Mouse (Mus musculus) left cerebral cortex, postnatal 14 days (tissue): Measurements from ENCODE around the gene Iqck. TPM values are rescaled to one million over a fixed set of nuclear protein-coding genes. Genes with fewer than 3 reads are reported as not detected.
A peak's percentile ranks its signal among the peaks of the same experiment; 100 is the strongest.

Source experiments
- DNase-seq, 2 experiments: peaks; one replicate each; pipeline ENCODE4 v3.0.0; 2021 to 2022; ENCODE audit warnings: low spot score in 2 of 2, mixed read lengths in 1 of 2
- intact Hi-C: fragments of 180-260 bp; cut with DNase I; formaldehyde crosslinking; loops from one replicate; pipeline ENCODE4 v1.15.1; 2025
- total RNA-seq, 2 experiments: library from RNA; stranded (reverse); gene quantifications; 2 replicates each; pipeline ENCODE4 v1.2.3; 2021

Iqck gene
- total RNA-seq, 2 experiments from 2014 or later: 3.0 to 3.3 TPM

DNA sequence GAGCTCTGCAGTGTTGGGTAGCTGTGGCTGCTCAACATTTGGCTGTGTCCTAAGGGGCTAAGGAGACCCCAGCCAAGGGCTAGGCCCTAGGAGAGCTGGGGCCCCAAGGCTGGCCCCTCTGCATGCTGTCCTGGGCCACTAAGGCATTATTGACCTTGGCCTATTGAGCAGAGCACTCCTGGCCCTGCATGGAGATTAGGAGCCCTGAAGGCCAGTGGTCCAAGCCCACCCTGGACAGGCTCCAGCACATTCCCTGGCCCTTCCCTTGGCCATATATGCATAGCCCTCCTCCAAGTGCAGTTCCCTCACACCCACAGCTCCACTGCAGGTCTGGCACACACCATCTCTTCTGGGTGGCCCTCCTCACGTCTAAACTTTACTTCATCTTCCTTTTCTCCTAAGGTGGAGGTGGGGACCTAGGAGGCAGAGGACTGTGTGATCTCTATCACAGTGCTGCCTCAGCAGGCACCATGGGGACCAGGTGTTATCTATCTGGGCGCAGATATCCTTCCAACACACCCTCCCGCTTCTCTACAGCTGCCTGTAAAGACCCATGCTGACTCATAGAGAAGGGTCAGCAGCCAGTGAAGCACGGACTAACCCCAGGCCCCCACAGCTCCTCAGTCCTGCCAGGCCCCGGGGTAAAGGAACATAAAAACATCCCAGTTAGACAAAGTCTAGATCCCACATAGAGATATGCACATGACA is 5.9 kb upstream of the Iqck start:
- intact Hi-C loops: loop anchor here (5.0 kb wide), 1 partner anchor 82 kb away; no protein-coding TSS in a partner anchor
- no peak for DNase-seq

- no peak for DNase-seq
- intact Hi-C loops: loop anchor here (5.0 kb wide), 1 partner anchor 83 kb away; no protein-coding TSS in a partner anchor
Observed at GRCm38 (mm10) chr7:118850676-118851290, 4.8 kb upstream of the Iqck start.

DNA sequence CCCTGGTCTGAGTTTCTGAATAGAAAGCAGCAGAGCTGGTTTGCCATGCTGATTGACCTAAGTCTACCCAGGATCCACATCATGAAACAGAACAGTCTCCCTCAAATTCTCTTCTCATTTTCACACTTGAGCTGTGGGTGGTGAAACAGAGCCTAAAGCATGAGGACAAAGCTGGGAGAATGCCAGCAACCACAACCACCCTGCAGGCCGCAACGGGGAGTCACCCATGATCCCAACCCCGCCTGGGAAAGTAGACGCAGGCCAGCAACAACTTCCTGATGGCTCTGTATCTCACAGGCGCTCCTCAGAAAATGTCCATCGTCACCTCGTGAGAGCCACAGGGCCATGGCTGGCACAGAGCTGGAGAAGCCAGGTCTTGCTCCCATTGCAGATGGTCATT is 4.0 kb upstream of the Iqck start:
- intact Hi-C loops: loop anchor here (5.0 kb wide), 1 partner anchor 84 kb away; no protein-coding TSS in a partner anchor
- DNase-seq: no peak

- DNase-seq: no peak
- intact Hi-C loops: loop anchor here (5.0 kb wide), 1 partner anchor 85 kb away; no protein-coding TSS in a partner anchor
Observed at GRCm38 (mm10) chr7:118852611-118853010, 2.9 kb upstream of the Iqck start.

DNA sequence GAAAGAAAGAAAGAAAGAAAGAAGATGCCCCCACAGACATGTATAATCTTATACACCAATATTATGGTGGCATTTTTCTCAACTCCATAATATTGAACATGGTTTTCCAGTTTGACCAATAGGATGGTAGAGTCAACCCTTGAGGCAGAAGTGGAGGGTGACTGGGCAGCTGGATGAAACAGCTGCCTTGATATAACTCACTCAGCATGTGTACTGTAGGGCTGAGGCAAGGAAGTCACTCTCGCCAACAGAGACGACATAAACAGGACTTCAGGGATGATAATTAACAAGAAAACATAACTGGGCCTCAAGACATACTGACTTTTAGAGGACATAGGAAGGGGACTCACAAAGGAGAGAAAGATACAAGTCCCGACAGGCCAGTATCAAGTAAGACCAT is 946 bp upstream of the Iqck start:
- intact Hi-C loops: loop anchor here (5.0 kb wide), 2 partner anchors 87 to 138 kb away; no protein-coding TSS in a partner anchor
- DNase-seq: no peak

- no peak for DNase-seq
- intact Hi-C loops: loop anchor here (5.0 kb wide), 1 partner anchor 136 kb away; no protein-coding TSS in a partner anchor
Observed at GRCm38 (mm10) chr7:118855877-118856304, 339 bp downstream of the Iqck start, which contains the start of gene Knop1. TSS of gene Knop1 (minus strand) at chr7:118856254.

DNA sequence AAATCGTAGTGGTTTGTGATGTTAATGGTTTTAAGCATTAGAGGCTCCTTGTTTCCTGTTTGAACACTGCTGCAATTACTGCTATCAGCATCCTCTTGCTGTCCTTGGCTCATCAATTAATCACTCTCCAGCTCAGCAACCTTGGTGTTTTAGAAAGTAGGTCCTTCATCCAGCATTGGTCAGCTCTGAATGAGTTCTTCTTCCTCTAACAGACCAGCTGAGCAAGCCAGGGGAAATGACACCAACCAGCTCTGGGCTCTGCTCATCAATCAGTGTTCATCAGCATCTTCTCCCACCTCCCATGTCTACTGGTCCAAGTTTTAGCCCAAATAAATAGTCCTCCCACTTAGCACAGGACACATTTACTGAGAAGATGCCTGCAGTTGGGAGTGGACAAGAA is 3.1 kb downstream of the Iqck start:
- intact Hi-C loops: loop anchor here (5.0 kb wide), 1 partner anchor 134 kb away; no protein-coding TSS in a partner anchor
- no peak for DNase-seq

GRCm38 (mm10) chr7:118865362-118865761 is 9.8 kb downstream of the Iqck start:
- no peak for DNase-seq
- intact Hi-C loops: no loop called here

DNA sequence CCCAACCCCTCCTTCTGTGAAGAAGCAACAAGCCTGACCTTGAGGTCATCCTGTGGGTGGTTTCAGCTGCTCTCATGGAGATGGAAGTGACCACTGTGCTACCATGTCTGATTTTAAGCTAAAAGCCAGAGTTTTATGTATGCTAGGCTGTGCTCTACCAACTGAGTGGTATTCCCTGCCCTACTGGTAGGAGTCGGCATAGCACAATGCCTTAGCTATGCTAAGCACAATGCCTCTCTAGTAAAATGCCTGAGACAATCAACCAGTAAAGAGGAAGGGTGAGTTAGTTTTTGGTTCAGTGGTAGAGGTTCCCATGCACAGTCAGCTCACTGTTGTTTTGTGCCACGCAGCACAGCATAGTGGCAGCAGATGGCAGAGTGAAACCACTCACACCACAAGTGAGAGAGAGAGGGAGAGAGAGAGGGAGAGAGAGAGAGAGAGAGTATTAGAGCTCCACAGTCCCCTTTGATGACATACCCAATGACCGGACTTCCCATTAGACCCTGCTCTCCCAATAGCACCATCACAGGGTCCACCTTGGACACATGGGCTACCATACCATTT is 24.0 kb downstream of the Iqck start:
- no peak for DNase-seq
- intact Hi-C loops: no loop called here

GRCm38 (mm10) chr7:118883957-118884356 is 28.4 kb downstream of the Iqck start:
- intact Hi-C loops: no loop called here
- DNase-seq: no peak

GRCm38 (mm10) chr7:118884969-118885368 is 29.4 kb downstream of the Iqck start:
- DNase-seq: no peak
- intact Hi-C loops: no loop called here

GRCm38 (mm10) chr7:118887303-118888055 is 31.9 kb downstream of the Iqck start:
- no peak for DNase-seq
- intact Hi-C loops: no loop called here

GRCm38 (mm10) chr7:118889046-118889680 is 33.6 kb downstream of the Iqck start:
- intact Hi-C loops: no loop called here
- no peak for DNase-seq

- DNase-seq: no peak
- intact Hi-C loops: loop anchor here (5.0 kb wide), 1 partner anchor 97 kb away; no protein-coding TSS in a partner anchor
Observed at GRCm38 (mm10) chr7:118895469-118896450, 40.2 kb downstream of the Iqck start.

- intact Hi-C loops: loop anchor here (5.0 kb wide), 1 partner anchor 94 kb away; no protein-coding TSS in a partner anchor
- DNase-seq: no peak
Observed at GRCm38 (mm10) chr7:118898063-118898462, 42.5 kb downstream of the Iqck start.

- intact Hi-C loops: no loop called here
- no peak for DNase-seq
Observed at GRCm38 (mm10) chr7:118900090-118900489, 44.5 kb downstream of the Iqck start.

DNA sequence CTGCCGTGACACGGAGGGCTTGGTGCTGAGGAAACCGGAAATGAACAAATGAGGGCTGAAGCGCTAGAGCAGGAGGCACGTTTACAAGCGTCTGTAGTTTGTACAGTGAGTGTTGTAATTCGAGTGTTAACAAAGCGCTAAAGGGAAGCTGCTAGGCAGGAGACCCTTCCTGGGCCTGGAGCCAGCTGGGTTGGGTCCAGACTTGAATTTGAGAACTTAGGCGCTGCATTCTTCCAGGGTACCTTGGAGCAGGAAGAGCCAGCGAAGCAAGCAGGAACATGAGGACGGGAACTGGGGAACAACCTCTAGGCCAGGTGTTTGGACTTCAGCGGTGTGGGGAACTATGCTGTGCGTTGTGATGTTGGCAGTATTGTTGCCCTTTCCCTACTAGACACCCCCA is 47.4 kb downstream of the Iqck start:
- intact Hi-C loops: no loop called here
- peak; percentile 37 to 55 for DNase-seq

GRCm38 (mm10) chr7:118903879-118904278 is 48.3 kb downstream of the Iqck start:
- intact Hi-C loops: no loop called here
- DNase-seq: no peak
